Comparison of ENCODE assay signal across 18 mouse cellular contexts in genomic region chr3:54111489-54111888, GRCm38 (mm10). TPM values are rescaled to one million over a fixed set of nuclear protein-coding genes. Genes with fewer than 3 reads are reported as not detected.
A peak's percentile ranks its signal among the peaks of the same experiment; 100 is the strongest.
DNase-seq lines count a peak whose midpoint lies in the region; ATAC-seq lines count a peak whose summit lies in the region.
"Had no signal": no experiment of that assay in that cellular context is flagged by ENCODE, and none has a peak within 500 bp of the region (broad histone marks: within the 10 kb centered on the region; RNA-seq: fewer than 3 reads in every experiment).

No protein-coding gene starts in this region.

- no peak for DNase-seq in frontal cortex, postnatal 10 days (ENCODE audit: low spot score in 2 of 2)
- DNase-seq in kidney, adult 9 months = peak; percentile 0
- no peak for DNase-seq in kidney, postnatal 25 days
- DNase-seq in right cerebral cortex, adult 18-20 months = peak; percentile 6
- DNase-seq in right cerebral cortex, adult 2 months (ENCODE audit: low spot score in 2 of 2) = no peak
- peak; percentile 13 for DNase-seq in right cerebral cortex, postnatal 4 days
- DNase-seq in adrenal gland, postnatal 4 days (ENCODE audit: low spot score in 2 of 2) = no peak
- DNase-seq: cerebellum, adult 2 months; cerebellum, postnatal 25 days; gastrocnemius, postnatal 36 days; heart, adult 11 months had no signal

- ATAC-seq in frontal cortex, adult (ENCODE audit: low TSS enrichment) = peak; percentile 94
- ATAC-seq: activated CD4-positive, CD25-positive, alpha-beta regulatory T cell, adult 4 months; forebrain, embryonic 16.5 days; hindbrain, postnatal 0 days; Patski had no signal

RNA-seq across cellular contexts. Expression of gene Trpc4, which starts 44.3 kb away (rescaled TPM):
- total RNA-seq in adrenal gland, postnatal 4 days (2021) = 1 to 10 TPM in 1 of 2 experiments, under 1 TPM in 1; 0.79 to 1.0 TPM
- total RNA-seq: CH12.LX; hematopoietic stem cell, adult 5-6 weeks had no signal

Comparison
In these comparisons a context has a peak if more than half of its experiments do, and no peak if none do; other contexts are left out.
1. DNase-seq: peak in kidney, adult 9 months (single experiment), right cerebral cortex, adult 18-20 months (single experiment) and right cerebral cortex, postnatal 4 days (single experiment); none in frontal cortex, postnatal 10 days (0 of 2), kidney, postnatal 25 days (0 of 2), right cerebral cortex, adult 2 months (0 of 2) and adrenal gland, postnatal 4 days (0 of 2).